Mouse (Mus musculus) liver, embryonic 16.5 days (tissue): ENCODE results near the gene R3hdm1. TPM values are rescaled to one million over a fixed set of nuclear protein-coding genes. Genes with fewer than 3 reads are reported as not detected.
"Not testable (repeated sequence)": the region's sequence is repeated elsewhere in the genome, so short reads cannot be mapped to it uniquely, and the experiment has no call there.

Experiments used
- ATAC-seq: fragments of 200-750 bp; cut with Nextera tagmentation; 2 replicates; pipeline ENCODE4 v1.8.0; 2017; ENCODE audit warnings: low read depth, mild to moderate bottlenecking, moderate number of reproducible peaks, moderate library complexity
- H3K27ac ChIP-seq: fragments of 300-500 bp; sonication (generic); 2 replicates; pipeline ENCODE4 v1.5.1; 2014; ENCODE audit warnings: mild to moderate bottlenecking, low read length
- H3K27me3 ChIP-seq: fragments of 300-500 bp; sonication (generic); 2 replicates; pipeline ENCODE4 v1.6.1; 2014; ENCODE audit warnings: low read depth, low read length, mixed read lengths; ENCODE audit not compliant: control insufficient read depth, insufficient read depth
- H3K36me3 ChIP-seq: fragments of 300-500 bp; sonication (generic); 2 replicates; pipeline ENCODE4 v1.6.1; 2014; ENCODE audit warnings: mild to moderate bottlenecking; ENCODE audit not compliant: control insufficient read depth, insufficient read depth
- H3K4me1 ChIP-seq: fragments of 300-500 bp; sonication (generic); 2 replicates; pipeline ENCODE4 v1.6.1; 2014; ENCODE audit warnings: low read depth, low read length, mixed read lengths; ENCODE audit not compliant: control insufficient read depth
- H3K4me2 ChIP-seq: fragments of 300-500 bp; sonication (generic); 2 replicates; pipeline ENCODE4 v1.6.1; 2014; ENCODE audit warnings: low read depth, low read length, mixed read lengths
- H3K4me3 ChIP-seq: fragments of 300-500 bp; sonication (generic); 2 replicates; pipeline ENCODE4 v1.5.1; 2014; ENCODE audit warnings: low read depth, mild to moderate bottlenecking, low read length
- H3K9ac ChIP-seq: fragments of 300-500 bp; sonication (generic); 2 replicates; pipeline ENCODE4 v1.6.1; 2014; ENCODE audit warnings: low read depth, low read length
- H3K9me3 ChIP-seq: fragments of 300-500 bp; sonication (generic); replicated peaks from 2 replicates; pipeline ENCODE4 v1.6.1; 2016; ENCODE audit warnings: low read length; ENCODE audit not compliant: control insufficient read depth
- WGBS: fragments of 180-500 bp; shearing (Covaris S2); extraction: QIAGEN DNeasy Blood & Tissue Kit; methylation state at CpG from one replicate; pipeline ENCODE4 v1.1.7; 2014; ENCODE audit not compliant: insufficient replicate concordance; 5-methylcytosine and 5-hydroxymethylcytosine counted together
- polyA plus RNA-seq: library from polyadenylated mRNA; unstranded; fragments of >200 nt; fragmentation: Nextera tagmentation; extraction: Ambion mirVana; gene quantifications from 2 replicates; pipeline ENCODE4 v1.2.1, GENCODE M21; 2015

R3hdm1 gene
- polyA plus RNA-seq, 1 experiment from 2014 or later = 31.5 TPM

DNA sequence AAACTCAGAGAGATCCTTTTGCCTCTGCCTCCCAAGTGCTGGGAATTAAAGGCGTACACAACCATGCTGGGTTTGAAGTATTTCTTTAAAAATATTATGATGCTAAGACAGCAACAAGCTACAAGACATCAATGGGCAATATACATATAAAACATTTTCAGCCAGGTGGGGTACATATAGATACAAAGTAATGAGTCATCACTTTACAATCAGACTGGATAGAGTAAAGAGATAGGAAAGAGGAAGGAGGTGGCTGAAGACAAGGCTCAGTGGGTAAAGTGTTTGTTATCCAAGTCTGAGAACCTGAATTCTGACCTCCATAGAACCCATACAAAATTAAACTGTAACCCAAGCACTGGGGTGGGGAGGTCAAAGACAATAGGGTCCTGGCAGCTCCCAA is 4.8 kb upstream of the R3hdm1 start:
- Histone ChIP-seq H3K9me3 (no peaks in the 10 kb centered on the region), H3K4me3 (no peak overlapping the region), H3K27me3 (no peaks in the 10 kb centered on the region), H3K9ac (no peak overlapping the region), H3K36me3 (no peaks in the 10 kb centered on the region), H3K4me2 (no peak overlapping the region), H3K4me1 (no peaks in the 10 kb centered on the region; the same call in 1 of the 2 replicates), H3K27ac (no peak overlapping the region)
- no peak for ATAC-seq
- WGBS = 73% methylated on average over 1 of the region's 1 CpGs

DNA sequence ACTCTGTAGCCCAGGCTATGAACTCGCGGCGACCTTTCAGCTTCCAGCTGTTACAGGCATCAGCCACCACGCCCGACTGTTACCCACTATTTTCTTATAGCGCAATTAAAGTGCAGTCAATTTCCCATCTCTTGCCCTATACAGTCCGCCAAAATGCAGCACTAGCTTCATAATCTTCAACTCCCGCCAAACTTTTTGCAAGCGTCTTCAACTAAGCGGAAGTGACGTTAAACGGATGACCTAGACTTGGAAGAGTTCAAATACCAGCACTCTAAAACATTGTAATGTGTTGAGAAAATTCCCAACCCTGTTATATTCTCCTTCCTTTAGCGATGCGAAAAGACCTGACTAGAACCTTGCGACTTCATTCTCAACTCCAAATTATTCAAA is 855 bp upstream of the R3hdm1 start:
- Histone ChIP-seq H3K4me3 (peak overlapping the region; percentile 99), H3K9ac (peak overlapping the region; percentile 69), H3K27ac (peak overlapping the region; percentile 88), H3K9me3 (no peaks in the 10 kb centered on the region), H3K4me2 (peak overlapping the region; percentile 74), H3K4me1 (peaks cover 2% of the 10 kb centered on the region), H3K36me3 (no peaks in the 10 kb centered on the region), H3K27me3 (no peaks in the 10 kb centered on the region)
- 0% methylated on average over 15 of the region's 15 CpGs for WGBS
- ATAC-seq = peak; percentile 14

- Histone ChIP-seq H3K27me3 (no peaks in the 10 kb centered on the region), H3K36me3 (no peaks in the 10 kb centered on the region), H3K27ac (peak overlapping the region; percentile 96), H3K4me3 (peak overlapping the region; percentile 99), H3K9me3 (no peaks in the 10 kb centered on the region), H3K4me1 (peaks cover 2% of the 10 kb centered on the region), H3K4me2 (peak overlapping the region; percentile 59), H3K9ac (peak overlapping the region; percentile 98)
- ATAC-seq = peak; percentile 35
- WGBS = 0% methylated on average over 47 of the region's 47 CpGs
Measured at GRCm38 (mm10) chr1:128103520-128104088, 503 bp downstream of the R3hdm1 start.

DNA sequence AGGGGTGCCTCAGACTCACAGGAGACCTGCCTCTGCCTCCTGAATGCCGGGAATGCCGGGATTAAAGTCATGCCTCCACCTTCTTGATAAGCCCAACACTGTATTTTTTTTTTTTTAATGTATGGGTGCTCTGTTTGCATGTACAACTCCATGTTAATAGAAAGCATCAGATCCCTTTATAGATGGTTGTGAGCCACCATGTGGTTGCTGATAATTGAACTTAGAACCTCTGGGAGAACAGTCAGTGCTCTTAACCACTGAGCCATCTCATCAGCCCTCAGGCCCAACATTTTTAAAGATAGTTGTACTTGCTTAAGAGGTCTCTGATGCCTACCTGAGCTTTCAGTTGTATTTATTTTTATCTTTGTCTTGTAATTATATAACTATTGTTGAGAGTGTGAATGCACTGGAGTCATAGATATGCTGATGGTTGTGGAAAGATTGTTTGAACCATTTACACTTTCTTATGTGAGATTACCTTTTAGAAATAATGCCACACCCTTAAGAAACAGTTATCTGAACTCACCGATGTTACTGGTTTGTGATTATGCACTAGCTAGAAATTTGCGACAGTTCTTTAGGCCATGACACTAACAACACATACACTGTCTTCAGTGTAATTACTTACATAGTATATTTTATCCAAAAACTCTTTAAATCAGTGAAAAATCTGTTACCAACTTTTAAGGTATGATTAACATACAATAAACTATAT is 18.0 kb downstream of the R3hdm1 start:
- Histone ChIP-seq H3K4me3 (no peak overlapping the region), H3K9me3 (no peaks in the 10 kb centered on the region), H3K36me3 (no peaks in the 10 kb centered on the region), H3K9ac (no peak overlapping the region), H3K27me3 (no peaks in the 10 kb centered on the region), H3K4me2 (no peak overlapping the region), H3K27ac (no peak overlapping the region), H3K4me1 (peaks cover 3% of the 10 kb centered on the region)
- 39% methylated on average over 4 of the region's 4 CpGs for WGBS
- ATAC-seq = peak; percentile 45

GRCm38 (mm10) chr1:128136222-128136621 is 33.1 kb downstream of the R3hdm1 start:
- not testable (repeated sequence) for H3K36me3 ChIP-seq, H3K9ac ChIP-seq, H3K4me3 ChIP-seq, H3K4me2 ChIP-seq, ATAC-seq, H3K27ac ChIP-seq, H3K9me3 ChIP-seq, H3K4me1 ChIP-seq, H3K27me3 ChIP-seq

DNA sequence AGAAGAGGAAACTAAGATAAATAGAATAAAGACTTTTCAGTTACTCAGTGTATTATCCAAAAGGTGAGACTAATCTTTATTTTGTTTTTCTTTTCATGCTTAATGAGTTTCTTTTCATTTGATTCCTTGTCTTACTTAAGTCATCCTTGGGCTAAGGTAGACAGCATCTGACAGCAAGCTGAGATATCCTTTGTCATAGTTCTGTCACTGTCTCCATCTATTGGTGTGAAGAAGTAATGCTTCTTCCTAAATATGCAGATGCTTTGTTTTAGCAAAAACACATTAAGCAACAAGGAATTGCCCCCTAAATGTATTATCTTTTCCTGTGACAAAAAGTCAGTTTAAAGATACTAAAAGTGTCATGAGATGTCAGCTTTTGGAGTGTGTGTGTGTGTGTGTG is 37.9 kb downstream of the R3hdm1 start:
- H3K9me3 ChIP-seq = no peaks in the 10 kb centered on the region
- H3K27me3 ChIP-seq = no peaks in the 10 kb centered on the region
- H3K27ac ChIP-seq = no peak overlapping the region
- H3K36me3 ChIP-seq = no peaks in the 10 kb centered on the region
- ATAC-seq = no peak
- H3K9ac ChIP-seq = no peak overlapping the region
- H3K4me2 ChIP-seq = no peak overlapping the region
- H3K4me1 ChIP-seq = no peaks in the 10 kb centered on the region
- no peak overlapping the region for H3K4me3 ChIP-seq

DNA sequence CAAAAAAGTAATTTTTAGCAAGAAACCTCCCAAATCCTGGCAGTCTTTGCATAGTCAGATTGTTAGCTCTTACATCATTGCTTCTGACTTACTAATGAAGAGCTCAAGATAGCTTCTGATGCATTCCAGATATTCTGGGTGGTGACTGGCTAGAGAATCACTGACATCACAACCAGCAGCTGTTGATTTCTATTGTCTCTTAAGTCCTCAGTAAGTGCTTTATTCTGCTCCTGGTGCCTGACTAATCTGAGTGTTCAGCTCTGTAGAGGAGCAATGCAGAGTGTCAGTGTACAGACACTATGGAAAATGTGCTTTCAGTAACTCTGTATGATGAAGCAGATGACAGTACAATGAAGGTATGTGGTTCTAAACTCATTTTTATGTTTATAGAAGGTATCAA is 38.6 kb downstream of the R3hdm1 start:
- Histone ChIP-seq H3K4me1 (no peaks in the 10 kb centered on the region), H3K4me3 (no peak overlapping the region), H3K27ac (no peak overlapping the region), H3K9ac (no peak overlapping the region), H3K27me3 (no peaks in the 10 kb centered on the region), H3K36me3 (no peaks in the 10 kb centered on the region), H3K4me2 (no peak overlapping the region), H3K9me3 (no peaks in the 10 kb centered on the region)
- no peak for ATAC-seq

GRCm38 (mm10) chr1:128166956-128167355 is 63.9 kb downstream of the R3hdm1 start:
- Histone ChIP-seq H3K9ac (no peak overlapping the region), H3K4me2 (no peak overlapping the region), H3K36me3 (no peaks in the 10 kb centered on the region; the same call in 1 of the 2 replicates), H3K4me1 (no peaks in the 10 kb centered on the region), H3K27me3 (no peaks in the 10 kb centered on the region), H3K4me3 (no peak overlapping the region), H3K9me3 (no peaks in the 10 kb centered on the region), H3K27ac (no peak overlapping the region)
- no peak for ATAC-seq
- WGBS = 90% methylated on average over 1 of the region's 1 CpGs

DNA sequence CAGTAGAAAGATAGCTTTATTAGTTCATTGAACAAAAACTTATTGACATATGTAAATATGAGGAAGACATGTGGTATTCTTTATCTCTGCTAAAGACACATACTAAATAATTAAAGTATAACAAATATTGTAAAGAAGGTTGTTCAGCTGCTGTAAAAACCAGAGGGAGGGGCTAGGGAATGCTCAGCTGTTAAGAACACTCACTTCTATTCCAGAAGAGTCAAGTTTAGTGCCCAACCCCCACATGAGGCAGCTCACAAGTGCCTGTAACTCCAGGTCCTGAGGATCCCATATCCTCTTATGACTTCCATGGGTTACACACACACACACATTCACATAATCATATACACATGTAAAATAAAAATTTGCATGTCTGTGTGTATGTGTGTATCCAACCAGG is 67.0 kb downstream of the R3hdm1 start:
- Histone ChIP-seq H3K4me2 (no peak overlapping the region), H3K9me3 (no peaks in the 10 kb centered on the region), H3K36me3 (peaks cover 3% of the 10 kb centered on the region; the same call in 1 of the 2 replicates), H3K4me3 (no peak overlapping the region), H3K27ac (no peak overlapping the region), H3K9ac (no peak overlapping the region), H3K27me3 (no peaks in the 10 kb centered on the region), H3K4me1 (no peaks in the 10 kb centered on the region)
- ATAC-seq = no peak
